Mouse (Mus musculus) lung, embryonic 14.5 days (tissue): ENCODE measurements around the gene Syn3. TPM values are rescaled to one million over a fixed set of nuclear protein-coding genes. Genes with fewer than 3 reads are reported as not detected.
"Not testable (repeated sequence)": the region's sequence is repeated elsewhere in the genome, so short reads cannot be mapped to it uniquely, and the experiment has no call there.

Experiments
- ATAC-seq: fragments of 200-750 bp; cut with Nextera tagmentation; 2 replicates; pipeline ENCODE4 v1.8.0; 2017; ENCODE audit warnings: mild to moderate bottlenecking, moderate TSS enrichment, moderate library complexity; ENCODE audit not compliant: insufficient read depth
- DNase-seq: peaks from one replicate; pipeline ENCODE4 v3.0.0-alpha.2; 2015
- H3K27ac ChIP-seq: fragments of 300-500 bp; sonication (generic); 2 replicates; pipeline ENCODE4 v1.5.1; 2014; ENCODE audit warnings: low read depth, mild to moderate bottlenecking, moderate library complexity
- H3K27me3 ChIP-seq: fragments of 300-500 bp; sonication (generic); 2 replicates; pipeline ENCODE4 v1.6.1; 2014; ENCODE audit warnings: low read length, control low read depth; ENCODE audit not compliant: insufficient read depth
- H3K36me3 ChIP-seq: fragments of 300-500 bp; sonication (generic); 2 replicates; pipeline ENCODE4 v1.6.1; 2014; ENCODE audit warnings: control low read depth; ENCODE audit not compliant: insufficient read depth
- H3K4me1 ChIP-seq: fragments of 300-500 bp; sonication (generic); 2 replicates; pipeline ENCODE4 v1.6.1; 2014; ENCODE audit warnings: antibody characterized with exemption, control low read depth; ENCODE audit not compliant: insufficient read depth
- H3K4me2 ChIP-seq: fragments of 300-500 bp; sonication (generic); 2 replicates; pipeline ENCODE4 v1.6.1; 2014; ENCODE audit warnings: mild to moderate bottlenecking
- H3K4me3 ChIP-seq: fragments of 300-500 bp; sonication (generic); 2 replicates; pipeline ENCODE4 v1.5.1; 2014; ENCODE audit warnings: low read depth, low read length
- H3K9ac ChIP-seq: fragments of 300-500 bp; sonication (generic); 2 replicates; pipeline ENCODE4 v1.6.1; 2014
- H3K9me3 ChIP-seq: fragments of 300-500 bp; sonication (generic); 2 replicates; pipeline ENCODE4 v1.6.1; 2016; ENCODE audit warnings: low read depth, low read length, control low read depth
- CTCF ChIP-seq: IDR thresholded peaks from 2 replicates; pipeline ENCODE4 v1.5.1; 2016; ENCODE audit warnings: antibody characterized with exemption, low read depth
- WGBS: fragments of 180-500 bp; shearing (Covaris S2); extraction: QIAGEN DNeasy Blood & Tissue Kit; methylation state at CpG from one replicate; pipeline ENCODE4 v1.1.7; 2014; 5-methylcytosine and 5-hydroxymethylcytosine counted together
- polyA plus RNA-seq: library from polyadenylated mRNA; unstranded; fragments of >200 nt; fragmentation: Nextera tagmentation; extraction: Ambion mirVana; gene quantifications from 2 replicates; pipeline ENCODE4 v1.2.1, GENCODE M21; 2014

Gene Syn3
- polyA plus RNA-seq, 1 experiment from 2014 or later: 2.4 TPM

DNA sequence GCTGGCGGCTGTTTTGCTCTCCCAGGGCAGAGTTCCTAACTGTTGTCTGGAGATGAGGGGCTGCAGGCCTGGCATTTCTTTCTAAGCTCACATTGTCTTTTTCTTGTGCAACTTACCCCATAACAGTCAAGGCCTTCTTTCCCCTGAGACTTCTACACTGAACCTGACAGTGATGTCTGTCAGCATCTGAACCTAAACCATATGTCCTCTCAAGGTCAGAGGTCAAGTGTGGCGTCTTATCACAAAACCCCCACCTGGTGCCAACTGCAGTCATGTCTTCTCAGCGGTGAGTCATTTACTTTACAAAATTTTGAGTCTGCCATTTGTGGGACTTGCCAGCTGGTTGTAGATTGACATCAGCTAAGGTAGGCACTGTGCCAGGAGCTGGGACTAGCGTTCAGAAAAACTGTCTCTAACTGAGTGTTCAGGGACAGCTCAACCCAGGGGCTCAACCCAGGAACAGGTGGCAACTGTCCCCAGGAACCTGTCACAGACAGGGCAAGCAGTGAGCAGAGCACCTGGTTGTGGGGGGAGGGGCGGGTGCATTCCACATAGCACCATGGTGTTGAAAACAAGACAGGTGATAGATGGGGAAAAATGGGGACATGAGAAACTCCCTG is 110.8 kb downstream of the Syn3 start:
- TF ChIP-seq CTCF: no peak
- H3K4me3 ChIP-seq: no peak overlapping the region
- H3K27ac ChIP-seq: no peak overlapping the region
- ATAC-seq: no peak
- peaks cover 11% of the 10 kb centered on the region for H3K4me1 ChIP-seq
- no peaks in the 10 kb centered on the region for H3K27me3 ChIP-seq
- H3K36me3 ChIP-seq: no peaks in the 10 kb centered on the region
- H3K4me2 ChIP-seq: no peak overlapping the region
- 42% methylated on average over 5 of the region's 5 CpGs for WGBS
- peak; percentile 53 for DNase-seq
- H3K9ac ChIP-seq: no peak overlapping the region
- H3K9me3 ChIP-seq: no peaks in the 10 kb centered on the region

DNA sequence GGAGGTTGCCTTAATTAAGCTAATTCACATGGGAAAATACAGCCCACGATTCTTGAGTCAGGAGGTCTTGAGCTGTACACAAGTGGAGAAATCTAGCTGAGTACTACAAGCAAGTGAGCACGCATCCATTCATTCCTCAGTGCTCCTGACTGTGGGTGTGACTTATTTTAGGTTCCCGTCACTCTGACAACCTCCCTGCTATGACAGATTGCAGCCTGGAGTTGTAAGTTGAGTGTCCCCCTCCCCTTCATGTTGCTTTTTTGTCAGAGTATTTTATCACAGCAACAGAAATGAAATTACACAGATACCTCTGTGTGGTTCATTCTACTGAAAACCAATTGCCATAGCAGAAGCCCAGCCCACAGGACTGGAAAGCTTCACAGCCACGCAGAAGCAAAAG is 112.5 kb downstream of the Syn3 start:
- Histone ChIP-seq H3K9ac (no peak overlapping the region), H3K27me3 (no peaks in the 10 kb centered on the region), H3K27ac (no peak overlapping the region), H3K9me3 (no peaks in the 10 kb centered on the region), H3K4me1 (peaks cover 11% of the 10 kb centered on the region), H3K4me2 (no peak overlapping the region), H3K36me3 (no peaks in the 10 kb centered on the region), H3K4me3 (no peak overlapping the region)
- ATAC-seq (no peak), DNase-seq (no peak)
- no peak for TF ChIP-seq CTCF
- WGBS: 84% methylated on average over 4 of the region's 4 CpGs

DNA sequence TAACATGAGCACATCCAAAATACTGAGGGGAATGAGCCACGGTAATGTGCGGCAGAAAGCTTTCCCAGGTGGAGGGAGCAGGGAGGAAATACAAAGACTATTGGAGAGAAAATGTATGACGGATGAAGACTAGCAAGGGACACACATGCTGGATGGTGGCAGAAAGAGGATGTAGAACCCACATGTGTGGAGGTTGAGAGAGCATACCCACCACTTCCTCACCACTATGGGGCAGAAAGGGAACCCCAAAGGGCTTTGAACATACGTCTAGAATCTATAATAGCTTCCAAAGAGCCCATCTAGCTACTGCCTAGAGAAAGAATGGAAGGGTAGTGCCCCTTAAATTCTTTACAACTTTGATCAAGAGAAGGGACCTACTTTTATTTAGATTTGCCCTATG is 113.0 kb downstream of the Syn3 start:
- Histone ChIP-seq H3K36me3 (no peaks in the 10 kb centered on the region), H3K4me1 (peaks cover 11% of the 10 kb centered on the region), H3K9me3 (no peaks in the 10 kb centered on the region), H3K27ac (no peak overlapping the region), H3K4me3 (no peak overlapping the region), H3K27me3 (no peaks in the 10 kb centered on the region), H3K4me2 (no peak overlapping the region), H3K9ac (no peak overlapping the region)
- TF ChIP-seq CTCF: no peak
- WGBS: 78% methylated on average over 4 of the region's 4 CpGs
- DNase-seq (no peak), ATAC-seq (no peak)

DNA sequence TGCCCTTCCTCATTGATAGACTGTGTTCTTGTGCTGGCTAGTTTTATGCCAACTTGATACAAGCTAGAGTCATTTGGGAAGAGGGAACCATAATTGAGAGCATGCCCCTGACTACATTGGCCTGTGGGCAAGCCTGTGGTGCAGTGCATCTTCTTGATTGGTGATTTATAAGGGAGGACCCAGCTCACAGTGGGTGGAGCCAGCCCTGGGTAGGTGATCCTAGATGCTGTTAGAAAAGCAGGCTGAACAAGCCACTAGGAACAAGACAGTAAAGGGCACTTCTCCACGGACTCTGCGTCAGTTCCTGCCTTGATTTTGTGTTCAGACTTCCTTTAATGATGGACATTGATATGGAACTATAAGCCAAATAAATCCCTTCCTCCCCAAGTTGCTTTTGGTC is 114.0 kb downstream of the Syn3 start:
- WGBS: 87% methylated on average over 2 of the region's 2 CpGs

DNA sequence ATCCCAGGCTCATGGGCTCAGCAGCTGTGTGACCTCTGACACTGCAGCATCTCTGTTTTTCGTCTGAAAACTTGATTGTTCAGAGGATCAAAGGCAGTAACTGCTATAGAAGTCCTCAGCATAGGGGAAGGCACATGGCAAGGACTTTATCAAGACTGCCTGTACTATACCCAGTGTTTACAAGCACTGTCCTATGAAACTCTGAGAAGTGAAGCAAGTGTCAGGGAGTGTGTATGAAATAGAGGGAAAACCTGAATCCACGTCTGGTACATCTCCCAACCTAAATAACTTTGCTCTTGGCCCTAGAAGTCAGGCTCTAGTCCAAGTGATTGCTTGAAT is 116.8 kb downstream of the Syn3 start:
- 0 out of 2 replicates have a peak, but pooled peaks cover 2% of the 10 kb centered on the region for H3K4me1 ChIP-seq
- 26% methylated on average over 2 of the region's 2 CpGs for WGBS
- H3K27me3 ChIP-seq: no peaks in the 10 kb centered on the region
- no peak for DNase-seq
- TF ChIP-seq CTCF: no peak
- no peak overlapping the region for H3K27ac ChIP-seq
- no peak for ATAC-seq
- no peak overlapping the region for H3K4me3 ChIP-seq
- H3K4me2 ChIP-seq: no peak overlapping the region
- no peaks in the 10 kb centered on the region for H3K36me3 ChIP-seq
- no peaks in the 10 kb centered on the region for H3K9me3 ChIP-seq
- H3K9ac ChIP-seq: no peak overlapping the region

More for the DNA sequence above, 114.0 kb downstream of the Syn3 start:
- Histone ChIP-seq H3K9ac (no peak overlapping the region), H3K4me1 (peaks cover 11% of the 10 kb centered on the region), H3K27ac (no peak overlapping the region), H3K9me3 (no peaks in the 10 kb centered on the region), H3K4me2 (no peak overlapping the region), H3K27me3 (no peaks in the 10 kb centered on the region), H3K4me3 (no peak overlapping the region), H3K36me3 (no peaks in the 10 kb centered on the region)
- DNase-seq: no peak
- ATAC-seq: no peak
- no peak for TF ChIP-seq CTCF

DNA sequence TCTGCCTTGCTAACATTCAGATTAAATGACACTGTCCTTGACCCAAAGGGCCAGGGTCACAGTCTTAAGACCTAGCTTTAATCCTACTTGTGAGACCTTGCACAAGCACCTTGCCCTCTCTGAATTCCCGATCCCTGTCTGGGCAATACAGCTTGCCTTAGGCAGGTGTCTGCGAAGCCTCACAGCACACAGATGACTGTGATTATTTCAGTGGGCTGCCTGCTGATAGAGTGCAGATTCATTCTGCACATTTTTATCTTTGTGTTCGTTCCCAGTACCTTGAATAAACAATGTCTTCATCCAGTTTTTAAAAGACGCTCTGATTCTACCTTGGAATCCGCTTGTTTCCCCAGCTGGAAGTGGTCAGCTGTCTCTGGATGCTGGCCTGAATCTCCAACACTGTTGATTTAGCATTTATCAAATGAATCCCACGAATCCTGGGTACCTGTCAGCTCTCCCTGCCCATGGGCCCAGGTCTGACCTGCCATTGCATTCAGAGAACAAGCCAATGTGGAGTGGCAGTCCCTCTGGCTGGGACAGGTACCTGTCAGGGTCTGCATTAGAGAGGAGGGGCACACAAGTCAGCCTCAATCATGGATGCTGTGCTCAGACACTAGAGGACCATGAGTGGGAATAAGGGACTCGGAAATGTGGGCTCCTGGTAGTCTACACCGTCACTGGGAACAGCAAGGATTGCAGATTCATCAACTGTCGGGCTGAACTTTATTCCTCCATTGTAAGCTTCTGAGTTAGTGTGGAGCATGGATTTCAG is 117.4 kb downstream of the Syn3 start:
- no peaks in the 10 kb centered on the region; the same call in 1 of the 2 replicates for H3K4me1 ChIP-seq
- H3K4me3 ChIP-seq: no peak overlapping the region
- ATAC-seq (no peak), DNase-seq (no peak)
- no peaks in the 10 kb centered on the region for H3K27me3 ChIP-seq
- no peaks in the 10 kb centered on the region for H3K36me3 ChIP-seq
- H3K27ac ChIP-seq: no peak overlapping the region
- TF ChIP-seq CTCF: no peak
- no peak overlapping the region for H3K4me2 ChIP-seq
- H3K9ac ChIP-seq: no peak overlapping the region
- H3K9me3 ChIP-seq: no peaks in the 10 kb centered on the region
- 32% methylated on average over 9 of the region's 9 CpGs for WGBS

DNA sequence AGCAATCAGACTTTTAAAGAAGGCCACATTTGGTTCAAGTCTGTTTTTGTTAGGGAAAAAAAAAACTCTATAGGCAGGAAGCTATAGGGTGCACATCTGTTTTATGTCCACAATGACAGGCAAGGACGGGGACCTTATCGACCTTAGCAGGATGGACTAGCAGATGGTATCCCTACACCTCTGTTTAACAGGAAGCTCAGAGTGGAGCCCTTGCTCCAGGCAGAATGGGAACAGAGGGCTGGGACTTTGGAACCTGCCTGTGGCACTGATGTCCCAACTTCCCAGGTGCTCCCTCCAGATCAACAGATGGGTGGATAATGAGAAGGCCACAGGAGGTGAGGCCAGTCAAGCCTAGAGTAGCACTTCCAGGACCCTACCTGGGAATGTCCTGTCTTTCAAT is 118.1 kb downstream of the Syn3 start:
- Histone ChIP-seq H3K27ac (no peak overlapping the region), H3K9me3 (no peaks in the 10 kb centered on the region), H3K4me3 (no peak overlapping the region), H3K27me3 (no peaks in the 10 kb centered on the region), H3K9ac (no peak overlapping the region), H3K4me2 (no peak overlapping the region), H3K4me1 (peaks cover 4% of the 10 kb centered on the region; the same call in 1 of the 2 replicates), H3K36me3 (no peaks in the 10 kb centered on the region)
- DNase-seq: no peak
- TF ChIP-seq CTCF: no peak
- no peak for ATAC-seq
- WGBS: 43% methylated on average over 2 of the region's 2 CpGs

DNA sequence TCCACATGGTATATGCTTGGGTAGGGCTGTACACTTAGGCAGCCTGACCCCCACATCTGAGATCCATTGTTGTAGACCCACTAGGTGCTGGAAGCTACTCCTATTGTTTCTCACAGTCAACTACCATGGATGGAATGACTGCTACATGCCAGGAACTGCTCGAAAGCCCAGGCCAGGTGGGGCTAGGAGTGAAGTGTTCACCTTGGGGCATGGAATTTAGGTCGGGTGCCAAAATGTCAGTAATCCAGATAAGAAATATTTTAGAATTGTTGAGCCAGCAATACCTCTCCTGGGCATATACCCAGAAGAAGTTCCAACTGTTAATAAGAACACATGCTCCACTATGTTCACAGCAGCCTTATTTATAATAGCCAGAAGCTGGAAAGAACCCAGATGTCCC is 119.9 kb downstream of the Syn3 start:
- not testable (repeated sequence) for ATAC-seq, H3K27ac ChIP-seq, DNase-seq, H3K4me2 ChIP-seq, H3K36me3 ChIP-seq, H3K9ac ChIP-seq, H3K9me3 ChIP-seq, H3K4me3 ChIP-seq, H3K4me1 ChIP-seq, H3K27me3 ChIP-seq
- WGBS: 65% methylated on average over 2 of the region's 2 CpGs
